Mouse (Mus musculus) heart, adult 11 months (tissue): ENCODE measurements around the gene Cyp27b1.

Source experiments
- DNase-seq: peaks from one replicate; pipeline ENCODE4 v3.0.0; 2022

The Cyp27b1 gene

DNA sequence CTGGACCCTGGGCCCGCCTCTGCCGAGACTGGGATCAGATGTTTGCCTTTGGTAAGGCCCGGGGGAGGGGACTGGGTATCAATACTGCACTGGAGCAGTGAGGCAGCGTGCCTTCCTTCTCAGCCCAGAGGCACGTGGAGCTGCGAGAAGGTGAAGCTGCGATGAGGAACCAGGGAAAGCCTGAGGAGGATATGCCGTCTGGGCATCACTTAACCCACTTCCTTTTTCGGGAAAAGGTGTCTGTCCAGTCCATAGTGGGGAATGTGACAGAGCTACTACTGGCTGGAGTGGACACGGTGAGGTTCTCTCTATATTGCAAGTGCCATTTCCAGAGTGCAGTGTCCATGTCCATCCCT is 2.0 kb downstream of the Cyp27b1 start:
- DNase-seq = no peak

DNA sequence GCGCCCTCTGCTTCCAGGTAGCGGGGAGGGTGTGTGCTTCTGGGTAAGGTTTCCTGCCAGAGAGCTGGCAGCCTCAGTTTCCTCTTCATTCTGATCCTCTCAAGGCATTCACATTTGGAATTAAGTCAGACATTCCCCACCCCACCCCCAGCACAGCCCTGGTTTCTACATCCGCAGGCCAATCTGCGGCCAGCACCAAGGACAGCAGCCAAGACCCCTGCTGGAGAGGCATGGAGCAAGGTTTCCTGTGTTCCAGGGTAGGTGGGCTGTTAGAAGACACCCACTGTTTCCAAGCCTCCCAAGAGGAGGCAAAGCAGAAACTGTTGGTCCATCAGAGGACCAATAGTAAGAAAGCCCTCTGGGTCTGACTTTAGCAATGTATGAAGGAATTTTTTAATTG is 6.6 kb downstream of the Cyp27b1 start:
- no peak for DNase-seq

DNA sequence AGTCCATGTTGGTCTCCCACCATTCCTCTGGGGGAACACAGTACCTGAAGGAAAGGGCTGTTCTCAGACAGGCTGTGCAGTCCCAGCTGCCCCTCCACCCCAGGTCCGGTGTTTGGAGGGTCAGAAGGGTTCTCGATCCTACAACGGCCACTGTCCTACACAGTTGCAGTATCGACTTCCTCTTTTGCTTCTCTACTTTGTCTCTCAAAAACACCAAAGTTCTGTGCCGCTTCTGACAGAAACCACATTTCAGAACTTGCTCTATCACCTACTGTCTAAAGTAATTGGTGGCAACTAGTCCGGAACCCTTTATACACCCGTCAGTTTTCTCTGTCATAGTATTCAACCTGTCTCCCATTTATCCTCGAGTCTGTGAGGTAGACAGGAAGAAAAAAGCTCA is 7.4 kb downstream of the Cyp27b1 start:
- no peak for DNase-seq

DNA sequence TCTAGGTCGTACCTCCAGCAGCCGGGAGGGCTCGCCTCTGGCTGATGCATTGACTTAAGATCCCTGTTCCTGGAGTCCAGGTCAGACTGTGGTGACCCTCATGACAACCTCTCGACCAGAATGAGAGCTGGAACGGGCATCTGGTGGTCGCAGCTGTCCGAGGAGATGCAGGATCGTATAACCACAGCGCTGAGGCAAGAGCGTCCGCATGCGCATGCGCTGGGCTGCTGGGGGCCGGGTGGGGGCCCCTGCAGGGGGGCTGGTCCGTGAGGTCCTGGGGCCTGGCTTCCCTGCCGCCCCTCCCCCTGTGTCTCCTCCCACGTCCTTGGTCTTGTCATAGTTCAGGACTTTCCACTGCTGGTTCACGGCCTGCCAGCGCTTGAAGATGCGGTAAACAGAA is 8.4 kb downstream of the Cyp27b1 start:
- peak; percentile 92 for DNase-seq

DNA sequence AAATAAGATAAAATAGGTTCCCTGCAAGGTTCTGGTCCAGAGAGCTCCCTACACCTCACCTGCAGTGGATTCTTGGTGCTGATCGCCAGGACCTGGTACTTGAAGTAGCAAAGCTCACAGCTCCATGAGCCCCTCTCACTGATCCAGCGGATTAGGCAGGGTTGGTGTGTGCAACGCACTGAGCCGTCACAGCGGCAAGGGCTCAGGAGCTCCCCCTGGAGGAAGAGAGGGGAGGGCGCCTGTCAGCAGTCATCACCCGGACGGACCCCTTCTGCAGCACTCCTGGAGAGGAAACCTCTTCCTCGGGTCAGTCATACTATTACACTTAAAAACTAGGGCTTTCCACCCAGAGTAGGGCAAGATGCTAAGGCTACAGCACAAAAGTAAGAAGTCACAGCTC is 10.1 kb downstream of the Cyp27b1 start:
- peak; percentile 95 for DNase-seq

DNA sequence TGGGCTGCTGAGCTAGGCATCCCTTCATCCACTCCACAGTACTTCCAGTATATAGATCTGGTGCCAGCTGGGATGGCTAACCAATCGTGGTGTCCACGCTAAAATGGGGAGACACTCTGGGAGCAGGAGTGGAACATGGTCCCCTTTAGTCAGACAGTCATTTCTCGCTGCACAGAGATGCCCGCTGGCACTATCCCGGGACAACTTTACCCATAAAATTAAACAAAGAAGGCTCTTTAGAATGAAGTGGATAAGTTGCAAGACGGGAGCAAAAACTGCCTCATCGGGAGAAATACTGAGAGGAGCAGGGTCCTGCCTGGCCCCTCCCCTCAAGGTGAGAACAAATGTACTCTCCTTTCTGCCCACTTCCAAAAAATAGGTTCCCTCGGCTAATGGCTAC is 10.7 kb downstream of the Cyp27b1 start:
- no peak for DNase-seq

DNA sequence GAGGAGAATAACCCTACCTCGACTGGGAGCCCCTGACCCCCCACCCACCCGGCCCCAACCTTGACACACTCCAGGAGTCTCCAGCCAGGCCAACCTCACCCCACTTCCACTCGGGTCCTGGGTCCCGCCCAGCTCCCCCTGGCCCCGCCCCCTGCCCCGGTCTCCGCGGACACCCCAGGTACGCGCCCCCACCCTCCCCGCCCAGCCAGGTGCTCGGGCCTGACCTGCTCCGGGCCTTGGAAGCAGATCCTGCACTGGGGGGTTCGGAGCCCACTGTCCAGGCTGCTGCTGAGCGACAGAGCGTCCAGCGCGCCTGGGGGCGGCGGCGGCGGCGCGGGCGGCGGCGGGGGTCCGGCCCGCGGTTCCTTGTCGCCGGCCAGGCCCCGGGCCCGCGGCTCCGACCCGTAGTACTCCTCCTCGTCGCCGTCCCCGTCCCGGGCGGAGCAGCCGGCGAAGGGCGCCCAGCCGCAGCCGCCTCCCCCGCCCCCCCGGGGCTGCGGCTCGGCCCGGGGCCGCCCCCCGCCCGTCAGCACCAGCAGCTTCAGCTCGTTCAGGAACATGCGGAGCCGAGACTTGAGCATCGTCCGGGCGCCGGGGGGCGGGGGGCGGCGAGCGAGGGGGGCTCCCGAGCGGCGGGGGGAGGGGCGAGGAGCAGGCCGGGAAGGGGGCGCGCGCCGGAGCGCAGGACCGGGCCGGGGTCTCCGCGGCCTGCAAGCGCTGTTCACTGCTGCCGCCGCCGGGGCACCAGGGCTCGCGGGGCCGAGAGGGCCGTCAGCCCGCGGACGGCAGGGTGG is 11.3 kb downstream of the Cyp27b1 start:
- peak; percentile 91 for DNase-seq

DNA sequence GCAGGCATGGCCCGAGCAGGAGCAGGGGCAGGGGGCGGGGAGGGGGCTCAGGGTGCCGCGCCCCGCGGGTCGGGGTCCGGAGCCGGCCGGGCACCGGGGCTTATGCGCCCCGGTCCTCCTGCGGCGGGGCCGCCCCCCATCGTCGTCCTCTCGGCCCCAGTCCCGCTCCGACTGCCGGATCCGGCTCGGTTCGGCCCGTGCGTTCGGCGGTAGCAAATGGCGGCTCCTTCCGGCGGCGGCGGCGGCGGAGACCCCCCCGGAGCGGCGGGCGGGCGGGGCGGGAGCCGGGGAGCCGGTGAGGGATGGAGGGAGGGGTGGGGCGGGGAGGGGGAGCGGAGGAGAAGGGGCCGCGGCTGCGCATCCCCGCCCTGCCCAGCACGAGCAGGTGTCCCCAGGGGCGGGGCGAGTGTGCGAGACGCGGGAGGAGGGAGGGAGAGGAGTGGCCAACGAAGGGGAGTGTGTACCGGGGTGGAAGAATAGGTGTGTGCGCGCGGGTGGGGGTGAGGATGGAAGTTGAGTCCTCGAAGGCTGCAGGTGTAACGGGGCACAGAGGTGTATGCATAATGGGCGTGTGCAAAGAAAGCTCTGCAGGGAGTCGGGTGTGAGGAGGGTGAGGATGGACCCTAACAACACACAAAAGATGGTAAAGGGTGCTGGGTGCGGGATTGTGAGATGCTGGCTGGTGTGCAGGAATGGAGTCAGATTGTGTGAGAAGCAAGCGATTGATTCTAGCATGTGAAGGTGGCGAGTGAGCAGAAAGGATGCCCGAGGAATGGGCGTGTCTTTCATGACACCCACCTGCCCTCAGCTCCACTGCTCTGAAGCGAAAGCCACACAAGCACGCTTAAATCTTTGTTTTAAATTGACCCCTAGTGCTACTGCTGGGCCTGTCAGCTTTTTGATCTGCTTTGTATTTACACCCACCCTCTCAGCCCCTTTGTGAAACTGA is 12.2 kb downstream of the Cyp27b1 start, which contains the start of gene March9:
Gene March9, minus strand, starts transcription at position 217 of the 949 bp plus-strand sequence.
- peak; percentile 97 for DNase-seq

DNA sequence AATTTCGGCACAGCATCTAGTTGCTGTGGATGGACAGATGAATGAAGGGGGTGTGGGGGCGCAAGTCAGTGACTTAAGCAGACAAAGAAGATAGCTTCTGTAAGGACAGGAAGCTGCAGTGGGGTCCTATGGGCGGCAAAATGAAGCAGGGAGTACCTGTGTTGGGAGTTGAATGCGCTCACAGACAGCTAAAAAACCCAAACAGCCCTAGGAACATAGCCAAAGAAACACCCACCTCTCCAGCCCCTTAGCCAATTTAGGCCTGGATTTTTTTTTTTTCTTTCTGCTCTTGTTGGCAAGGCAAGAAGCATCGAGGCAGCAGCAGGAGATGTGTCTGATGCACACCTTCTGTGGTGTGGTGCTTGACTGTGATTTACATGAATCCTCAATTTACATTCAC is 13.0 kb downstream of the Cyp27b1 start:
- DNase-seq = peak; percentile 89

DNA sequence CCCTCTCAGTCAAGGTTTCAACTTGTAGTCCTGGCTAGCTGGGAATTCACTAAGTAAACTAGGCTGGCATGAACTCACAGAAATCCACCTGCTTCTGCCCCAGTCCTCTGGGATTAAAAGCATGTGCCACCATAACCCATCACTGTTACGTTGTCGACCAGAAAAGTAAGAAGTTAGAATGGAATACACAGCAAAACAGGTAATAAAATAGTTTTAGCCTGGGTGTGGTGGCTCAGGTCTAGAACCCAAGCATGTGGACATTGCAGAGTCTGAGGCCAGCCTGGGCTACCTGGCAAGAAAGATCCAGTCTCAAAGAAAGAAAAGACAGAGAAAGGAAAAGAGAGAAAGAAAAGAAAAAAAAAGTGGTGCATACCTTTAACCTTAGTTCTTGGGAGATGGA is 13.5 kb downstream of the Cyp27b1 start:
- DNase-seq = peak; percentile 69

DNA sequence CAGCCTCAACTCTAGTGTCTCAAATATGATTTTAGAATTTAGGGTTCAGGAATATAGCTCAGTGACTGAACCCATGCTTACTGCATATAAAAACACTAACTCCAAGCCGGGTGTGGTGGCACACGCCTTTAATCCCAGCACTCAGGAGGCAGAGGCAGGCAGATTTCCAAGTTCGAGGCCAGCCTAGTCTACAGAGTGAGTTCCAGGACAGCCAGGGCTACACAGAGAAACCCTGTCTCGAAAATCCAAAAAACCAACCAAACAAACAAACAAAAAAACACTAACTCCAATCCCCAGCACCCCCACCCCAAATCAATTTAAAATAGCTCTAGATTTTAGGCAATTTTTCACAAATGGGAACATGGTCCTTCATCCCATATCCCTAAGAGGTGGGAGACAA is 14.1 kb downstream of the Cyp27b1 start:
- peak; percentile 88 for DNase-seq

DNA sequence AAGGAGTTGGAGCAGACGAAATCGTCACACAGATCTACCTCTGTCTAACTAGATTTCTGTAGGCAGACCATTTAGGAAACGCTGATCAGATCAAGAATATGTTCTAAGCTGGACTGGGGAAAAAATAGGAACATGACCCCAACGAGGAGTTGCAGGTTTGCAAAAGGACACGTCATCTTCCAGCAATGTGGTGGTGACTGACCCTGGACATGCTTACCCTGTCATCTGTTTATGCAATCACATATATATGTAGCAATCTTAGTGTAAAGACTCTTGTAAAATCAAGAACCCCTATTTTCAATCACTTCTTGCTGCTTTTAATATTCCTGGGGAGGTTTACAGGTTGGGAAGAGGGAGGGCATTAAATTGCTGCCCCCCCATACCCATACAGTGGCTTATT is 14.5 kb downstream of the Cyp27b1 start:
- DNase-seq = peak; percentile 78

DNA sequence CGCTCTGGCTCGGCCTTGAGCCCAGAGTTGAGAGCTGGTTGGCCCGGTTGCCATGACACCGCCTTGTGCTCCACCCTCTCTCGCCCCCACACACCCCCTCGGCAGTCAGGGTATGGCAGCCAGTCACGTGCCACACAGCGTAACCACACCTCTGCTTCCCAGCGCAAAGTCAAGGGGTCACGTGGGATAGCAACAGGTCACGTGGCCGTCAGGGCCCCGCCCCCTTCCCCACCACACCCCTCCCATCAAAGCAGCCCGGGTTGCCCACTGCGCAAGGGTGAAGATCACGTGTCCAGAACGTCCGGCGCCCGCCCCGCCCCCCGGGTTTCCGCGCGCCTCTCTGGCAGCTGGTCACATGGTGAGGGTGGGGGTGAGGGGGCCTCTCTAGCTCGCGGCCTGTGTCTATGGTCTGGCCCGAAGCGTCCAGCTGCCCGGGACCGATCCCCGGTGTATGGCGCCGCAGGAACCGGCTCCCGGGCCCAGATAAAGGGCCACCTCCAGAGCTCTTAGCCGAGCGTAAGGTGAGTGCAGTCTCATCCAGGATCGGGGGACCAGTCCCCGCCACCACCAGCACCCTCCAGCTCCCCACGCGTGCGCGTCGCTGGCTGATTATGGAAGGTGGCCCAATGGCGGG is 15.3 kb downstream of the Cyp27b1 start, which contains the start of gene Cdk4:
Gene Cdk4, plus strand, starts transcription at position 296 of the 634 bp plus-strand sequence.
- peak; percentile 100 for DNase-seq

DNA sequence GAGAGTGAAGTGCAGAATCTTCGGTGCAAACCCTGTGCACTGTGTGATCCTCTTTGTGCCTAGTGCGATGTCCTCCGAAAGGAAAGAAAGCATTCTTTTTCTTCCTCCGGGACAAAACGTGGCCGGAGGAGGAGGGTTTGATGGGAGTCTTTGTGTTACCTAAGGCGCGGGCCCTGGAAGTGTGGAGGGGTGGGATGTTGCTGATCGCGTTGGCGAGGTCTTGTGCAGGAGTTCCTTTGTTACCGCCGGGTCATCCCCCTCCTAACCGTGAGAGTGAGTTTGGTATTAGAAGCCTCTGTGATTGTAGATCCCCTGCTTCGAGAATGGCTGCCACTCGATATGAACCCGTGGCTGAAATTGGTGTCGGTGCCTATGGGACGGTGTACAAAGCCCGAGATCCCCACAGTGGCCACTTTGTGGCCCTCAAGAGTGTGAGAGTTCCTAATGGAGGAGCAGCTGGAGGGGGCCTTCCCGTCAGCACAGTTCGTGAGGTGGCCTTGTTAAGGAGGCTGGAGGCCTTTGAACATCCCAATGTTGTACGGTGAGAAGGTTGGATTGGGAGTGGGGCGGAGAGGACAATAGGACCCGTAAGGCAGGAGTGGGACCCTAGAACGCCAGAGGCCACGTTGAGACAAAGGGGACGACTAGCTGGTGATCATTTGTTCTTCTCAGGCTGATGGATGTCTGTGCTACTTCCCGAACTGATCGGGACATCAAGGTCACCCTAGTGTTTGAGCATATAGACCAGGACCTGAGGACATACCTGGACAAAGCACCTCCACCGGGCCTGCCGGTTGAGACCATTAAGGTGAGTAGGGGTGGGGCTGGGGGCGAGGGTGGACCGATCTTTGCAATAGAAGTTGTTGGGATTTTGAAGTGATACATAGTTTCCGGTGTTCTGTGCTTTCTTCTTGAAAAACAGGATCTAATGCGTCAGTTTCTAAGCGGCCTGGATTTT is 16.1 kb downstream of the Cyp27b1 start:
- DNase-seq = peak; percentile 94

DNA sequence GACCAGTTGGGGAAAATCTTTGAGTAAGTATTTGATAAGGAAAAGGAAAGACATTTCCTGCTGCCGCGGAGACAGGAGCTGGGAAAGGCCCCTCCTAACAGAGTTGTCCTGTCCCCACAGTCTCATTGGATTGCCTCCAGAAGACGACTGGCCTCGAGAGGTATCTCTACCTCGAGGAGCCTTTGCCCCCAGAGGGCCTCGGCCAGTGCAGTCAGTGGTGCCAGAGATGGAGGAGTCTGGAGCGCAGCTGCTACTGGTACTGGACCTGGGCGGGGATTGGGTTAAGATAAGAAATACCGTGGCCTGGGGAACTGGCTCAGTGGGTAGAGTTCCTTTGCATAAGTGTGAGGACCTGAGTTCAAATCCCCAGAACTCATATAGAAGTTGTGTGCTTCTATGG is 17.9 kb downstream of the Cyp27b1 start:
- peak; percentile 91 for DNase-seq

DNA sequence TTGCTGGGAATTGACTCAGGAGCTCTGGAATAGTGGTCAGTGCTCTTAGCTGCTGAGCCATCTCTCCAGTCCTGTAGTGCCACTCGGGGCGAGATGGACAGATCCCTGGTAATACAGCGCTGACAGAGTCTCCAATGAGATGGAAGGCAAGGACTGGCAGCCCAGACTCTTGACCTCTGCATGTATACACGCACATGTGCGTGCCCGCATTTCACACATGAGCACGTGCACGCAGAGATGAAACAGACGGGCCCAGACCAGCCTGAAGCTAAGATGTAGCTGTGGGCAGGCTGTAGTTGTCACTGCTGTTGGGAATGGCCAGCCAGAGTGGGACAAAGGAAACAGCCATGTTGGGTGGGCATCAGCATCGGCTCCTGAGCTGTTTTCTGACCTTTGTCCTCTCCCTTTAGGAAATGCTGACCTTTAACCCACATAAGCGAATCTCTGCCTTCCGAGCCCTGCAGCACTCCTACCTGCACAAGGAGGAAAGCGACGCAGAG is 18.5 kb downstream of the Cyp27b1 start:
- DNase-seq = peak; percentile 91

DNA sequence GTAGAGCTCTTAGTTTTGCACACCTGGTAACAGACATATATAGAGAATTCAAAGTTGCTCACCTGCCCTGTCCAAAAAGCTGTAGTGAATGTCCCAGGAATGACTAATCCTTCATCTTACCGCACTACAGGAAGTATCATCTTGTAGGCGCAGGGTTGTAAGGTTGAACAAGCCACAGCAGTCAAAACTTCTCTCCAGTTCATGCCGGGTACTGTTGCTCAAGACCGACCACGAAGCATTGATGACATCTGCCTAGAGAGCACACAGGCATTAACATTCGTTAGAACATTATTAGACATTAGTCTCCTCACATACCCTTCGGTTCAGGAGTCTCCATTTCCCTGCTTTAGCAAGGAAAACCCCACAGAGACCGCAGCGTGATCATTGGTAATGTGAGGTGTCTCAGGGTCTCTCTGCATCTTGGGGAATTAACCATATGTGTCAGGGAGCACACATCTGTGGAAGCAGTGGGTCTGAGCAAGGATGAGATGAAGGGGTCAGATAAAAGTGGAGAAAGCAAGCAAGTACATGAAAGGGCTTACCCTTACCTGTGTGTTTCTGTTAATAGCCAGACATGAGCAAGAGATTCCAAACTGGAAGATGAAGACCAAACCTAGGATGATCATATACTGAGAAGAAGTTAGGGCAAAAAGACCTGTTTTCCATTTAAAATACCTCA is 20.4 kb downstream of the Cyp27b1 start:
- no peak for DNase-seq

DNA sequence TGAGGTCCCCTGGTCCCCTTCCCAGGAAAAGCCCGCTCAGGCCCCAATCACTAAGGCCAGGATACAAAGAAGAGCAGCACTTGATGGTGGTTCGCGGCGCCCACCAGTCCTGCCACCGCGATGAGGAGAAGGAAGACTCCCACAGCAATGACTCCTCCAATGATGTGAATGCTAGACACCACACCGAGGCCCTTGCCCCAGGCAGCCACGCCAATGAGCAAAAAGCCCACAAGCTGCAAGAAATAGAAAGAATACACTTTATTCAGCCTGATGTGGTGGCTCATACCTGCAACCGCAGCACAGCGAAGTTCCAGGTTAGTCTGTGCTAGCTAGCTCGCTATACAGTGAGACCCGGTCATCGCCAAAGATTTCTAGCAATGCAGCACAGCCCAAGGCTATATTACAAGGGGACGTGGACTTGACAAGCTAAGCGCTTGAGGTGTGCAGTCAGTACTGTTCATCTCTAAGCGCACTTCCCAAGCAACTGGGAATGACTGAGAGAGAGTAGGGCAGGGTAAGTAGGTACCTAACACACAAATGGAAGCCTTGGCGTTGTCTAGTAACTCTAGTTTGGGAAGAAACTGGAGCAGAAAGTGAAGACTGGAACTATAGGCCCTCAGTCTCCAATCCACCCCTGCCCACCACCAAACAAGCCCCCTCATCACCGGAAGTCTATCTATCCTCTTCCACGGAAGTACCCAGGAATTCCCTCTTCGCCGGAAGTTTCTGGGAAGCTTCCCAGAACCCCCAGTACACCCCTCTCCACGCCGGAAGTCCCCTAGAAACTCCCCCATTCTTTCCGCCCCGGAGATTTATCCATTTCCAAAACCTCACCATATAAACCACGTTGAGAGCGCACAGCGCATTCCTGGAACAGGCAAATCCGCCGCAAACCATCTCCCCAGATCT is 21.5 kb downstream of the Cyp27b1 start:
- peak; percentile 91 for DNase-seq

DNA sequence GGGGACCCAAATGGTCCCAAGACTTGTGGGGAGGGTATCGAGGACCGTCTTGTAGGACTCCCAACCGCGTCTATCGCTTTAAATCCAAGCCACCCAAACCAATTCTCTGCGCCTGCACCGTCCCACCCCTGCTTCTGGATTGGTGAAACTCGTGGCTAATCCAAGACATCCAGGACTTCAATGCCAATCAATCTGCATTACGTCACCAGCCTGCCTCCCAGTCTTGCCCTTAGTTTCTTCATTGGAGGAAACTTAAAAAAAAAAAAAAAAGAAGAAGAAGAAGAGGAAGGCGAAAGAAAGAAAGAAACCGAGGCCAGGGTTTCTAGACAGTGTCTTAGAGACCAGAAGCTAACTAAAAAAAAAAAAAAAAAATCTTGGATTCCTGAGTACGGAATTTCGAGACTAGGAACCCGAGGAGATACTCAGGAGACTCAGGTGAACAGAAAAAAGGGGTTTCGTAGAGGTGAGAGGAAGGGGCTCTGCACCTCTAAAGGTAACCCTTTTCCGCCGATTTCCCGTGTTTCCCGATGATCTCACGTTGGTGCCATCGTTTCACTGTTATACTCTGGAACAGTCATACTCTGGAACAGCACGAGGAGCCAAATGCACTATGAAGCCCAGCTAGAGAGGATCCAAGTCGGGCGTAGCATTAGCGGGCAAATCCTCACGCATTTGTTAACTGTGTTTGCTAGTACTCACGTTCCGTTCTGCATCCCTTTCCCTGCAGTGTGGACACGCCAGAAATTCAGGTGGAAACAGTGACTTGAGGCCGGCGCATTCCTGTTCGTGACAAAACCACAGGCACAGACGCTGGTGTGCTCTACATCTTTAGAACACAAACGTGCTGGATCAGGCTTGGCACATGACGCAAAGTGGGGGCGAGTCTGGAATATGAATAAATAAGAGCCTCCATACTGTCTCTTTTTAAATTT is 22.4 kb downstream of the Cyp27b1 start, which contains the start of gene Tspan31:
Gene Tspan31, minus strand, starts transcription at position 75 of the 932 bp plus-strand sequence.
- peak; percentile 100 for DNase-seq
